Mouse (Mus musculus) midbrain, embryonic 10.5 days (tissue): ENCODE results near the gene Mlec. TPM values are rescaled to one million over a fixed set of nuclear protein-coding genes. Genes with fewer than 3 reads are reported as not detected.

Experiments used
- DNase-seq: peaks from one replicate; pipeline ENCODE4 v3.0.0-alpha.2; 2017; ENCODE audit warnings: low spot score
- H3K27ac ChIP-seq: fragments of 300-500 bp; sonication (generic); replicated peaks from 2 replicates; pipeline ENCODE4 v1.5.1; 2016; ENCODE audit warnings: mild to moderate bottlenecking
- H3K27me3 ChIP-seq: fragments of 300-500 bp; sonication (generic); 2 replicates; pipeline ENCODE4 v1.6.1; 2016; ENCODE audit warnings: low read depth, mild to moderate bottlenecking; ENCODE audit not compliant: poor library complexity, severe bottlenecking
- H3K36me3 ChIP-seq: fragments of 300-500 bp; sonication (generic); 2 replicates; pipeline ENCODE4 v1.6.1; 2016; ENCODE audit warnings: mild to moderate bottlenecking, moderate library complexity
- H3K4me1 ChIP-seq: fragments of 300-500 bp; sonication (generic); 2 replicates; pipeline ENCODE4 v1.6.1; 2016
- H3K4me3 ChIP-seq: fragments of 300-500 bp; sonication (generic); 2 replicates; pipeline ENCODE4 v1.5.1; 2016; ENCODE audit warnings: mild to moderate bottlenecking, moderate library complexity
- H3K9me3 ChIP-seq: fragments of 300-500 bp; sonication (generic); replicated peaks from 2 replicates; pipeline ENCODE4 v1.6.1; 2016; ENCODE audit warnings: mild to moderate bottlenecking
- WGBS: fragments of 180-500 bp; shearing (Covaris S2); methylation state at CpG from one replicate; pipeline ENCODE4 v1.1.7; 2016; 5-methylcytosine and 5-hydroxymethylcytosine counted together
- polyA plus RNA-seq: library from polyadenylated mRNA; unstranded; fragments of >200 nt; fragmentation: Nextera tagmentation; extraction: Ambion mirVana; gene quantifications from 2 replicates; pipeline ENCODE4 v1.2.1, GENCODE M21; 2016

Mlec gene
- polyA plus RNA-seq, 1 experiment from 2014 or later, result 69.5 TPM

GRCm38 (mm10) chr5:115145253-115145968 lies 12.6 kb downstream of the Mlec start:
- Histone ChIP-seq H3K9me3 (no peaks in the 10 kb centered on the region; the same call in 1 of the 2 replicates), H3K27ac (no peak overlapping the region), H3K4me1 (peaks cover 23% of the 10 kb centered on the region), H3K27me3 (no peaks in the 10 kb centered on the region), H3K4me3 (no peak overlapping the region), H3K36me3 (peaks cover 79% of the 10 kb centered on the region)
- WGBS, result 80% methylated on average over 11 of the region's 11 CpGs
- DNase-seq, result no peak

- no peaks in the 10 kb centered on the region; the same call in 1 of the 2 replicates for H3K9me3 ChIP-seq
- 82% methylated on average over 6 of the region's 6 CpGs for WGBS
- peaks cover 70% of the 10 kb centered on the region for H3K36me3 ChIP-seq
Observed at GRCm38 (mm10) chr5:115144471-115144870, 13.5 kb downstream of the Mlec start.

GRCm38 (mm10) chr5:115143552-115143951 lies 14.4 kb downstream of the Mlec start:
- WGBS, result 86% methylated on average over 10 of the region's 10 CpGs
- Histone ChIP-seq H3K4me3 (no peak overlapping the region), H3K36me3 (peaks cover 61% of the 10 kb centered on the region)

More at GRCm38 (mm10) chr5:115144471-115144870, 13.5 kb downstream of the Mlec start:
- H3K27ac ChIP-seq, result no peak overlapping the region
- H3K4me1 ChIP-seq, result peaks cover 23% of the 10 kb centered on the region
- H3K27me3 ChIP-seq, result no peaks in the 10 kb centered on the region
- no peak overlapping the region for H3K4me3 ChIP-seq
- DNase-seq, result no peak

GRCm38 (mm10) chr5:115142166-115142697 lies 15.7 kb downstream of the Mlec start:
- Histone ChIP-seq H3K4me1 (peaks cover 23% of the 10 kb centered on the region), H3K27ac (no peak overlapping the region), H3K4me3 (no peak overlapping the region), H3K36me3 (peaks cover 47% of the 10 kb centered on the region), H3K27me3 (peaks cover 6% of the 10 kb centered on the region; the same call in 1 of the 2 replicates), H3K9me3 (no peaks in the 10 kb centered on the region)
- 91% methylated on average over 9 of the region's 9 CpGs for WGBS
- DNase-seq, result no peak

More at GRCm38 (mm10) chr5:115143552-115143951, 14.4 kb downstream of the Mlec start:
- H3K27me3 ChIP-seq, result no peaks in the 10 kb centered on the region
- DNase-seq, result no peak
- peaks cover 23% of the 10 kb centered on the region for H3K4me1 ChIP-seq
- no peaks in the 10 kb centered on the region for H3K9me3 ChIP-seq
- 0 out of 2 replicates have a peak overlapping the region, but pooled peaks have one; percentile 6 for H3K27ac ChIP-seq

GRCm38 (mm10) chr5:115140726-115141125 lies 17.3 kb downstream of the Mlec start:
- 82% methylated on average over 3 of the region's 3 CpGs for WGBS
- Histone ChIP-seq H3K4me1 (peaks cover 23% of the 10 kb centered on the region), H3K27me3 (peaks cover 6% of the 10 kb centered on the region; the same call in 1 of the 2 replicates), H3K36me3 (peaks cover 32% of the 10 kb centered on the region), H3K9me3 (no peaks in the 10 kb centered on the region), H3K27ac (no peak overlapping the region), H3K4me3 (no peak overlapping the region)
- no peak for DNase-seq

GRCm38 (mm10) chr5:115139124-115139523 lies 18.9 kb downstream of the Mlec start:
- H3K36me3 ChIP-seq, result peaks cover 16% of the 10 kb centered on the region
- 76% methylated on average over 4 of the region's 4 CpGs for WGBS
- no peak for DNase-seq

GRCm38 (mm10) chr5:115134234-115135165 lies 23.5 kb downstream of the Mlec start, which contains the start of gene Unc119b:
Unc119b (minus strand) TSS chr5:115134975.
- H3K27ac ChIP-seq, result peak within 1 kb of the TSS; percentile 91
- peak; percentile 90 for DNase-seq
- H3K9me3 ChIP-seq, result no peaks in the 10 kb centered on the region
- WGBS, result under 1% methylated on average over 68 of the region's 81 CpGs
- peak within 1 kb of the TSS; percentile 99 for H3K4me3 ChIP-seq
- H3K36me3 ChIP-seq, result peaks cover 26% of the 10 kb centered on the region
- H3K27me3 ChIP-seq, result peaks cover 6% of the 10 kb centered on the region; the same call in 1 of the 2 replicates
- peaks cover 21% of the 10 kb centered on the region for H3K4me1 ChIP-seq

More at GRCm38 (mm10) chr5:115139124-115139523, 18.9 kb downstream of the Mlec start:
- Histone ChIP-seq H3K9me3 (no peaks in the 10 kb centered on the region), H3K4me3 (no peak overlapping the region), H3K4me1 (peaks cover 22% of the 10 kb centered on the region), H3K27me3 (peaks cover 6% of the 10 kb centered on the region; the same call in 1 of the 2 replicates), H3K27ac (no peak overlapping the region)

- Histone ChIP-seq H3K27me3 (peaks cover 6% of the 10 kb centered on the region; the same call in 1 of the 2 replicates), H3K4me1 (peaks cover 21% of the 10 kb centered on the region), H3K36me3 (peaks cover 36% of the 10 kb centered on the region), H3K4me3 (peak overlapping the region; percentile 99), H3K27ac (peak overlapping the region; percentile 91; the same call in 1 of the 2 replicates), H3K9me3 (no peaks in the 10 kb centered on the region)
- no peak for DNase-seq
- 56% methylated on average over 6 of the region's 6 CpGs for WGBS
Observed at GRCm38 (mm10) chr5:115133358-115134066, 24.5 kb downstream of the Mlec start.

- Histone ChIP-seq H3K4me1 (peaks cover 21% of the 10 kb centered on the region), H3K27me3 (peaks cover 2% of the 10 kb centered on the region; the same call in 1 of the 2 replicates), H3K27ac (no peak overlapping the region), H3K4me3 (peak overlapping the region; percentile 99; the same call in 1 of the 2 replicates), H3K9me3 (no peaks in the 10 kb centered on the region), H3K36me3 (peaks cover 46% of the 10 kb centered on the region)
- no peak for DNase-seq
- WGBS, result 88% methylated on average over 8 of the region's 8 CpGs
Observed at GRCm38 (mm10) chr5:115132465-115132864, 25.5 kb downstream of the Mlec start.

- no peaks in the 10 kb centered on the region for H3K27me3 ChIP-seq
- no peak overlapping the region for H3K4me3 ChIP-seq
- no peaks in the 10 kb centered on the region for H3K9me3 ChIP-seq
- no peak overlapping the region for H3K27ac ChIP-seq
- 91% methylated on average over 6 of the region's 6 CpGs for WGBS
- peaks cover 77% of the 10 kb centered on the region for H3K36me3 ChIP-seq
- no peak for DNase-seq
- H3K4me1 ChIP-seq, result peaks cover 29% of the 10 kb centered on the region
Observed at GRCm38 (mm10) chr5:115129328-115129727, 28.7 kb downstream of the Mlec start.

- peaks cover 91% of the 10 kb centered on the region for H3K36me3 ChIP-seq
- H3K4me1 ChIP-seq, result peaks cover 11% of the 10 kb centered on the region
- WGBS, result 95% methylated on average over 22 of the region's 22 CpGs
- H3K27me3 ChIP-seq, result no peaks in the 10 kb centered on the region
- no peak for DNase-seq
- no peak overlapping the region for H3K4me3 ChIP-seq
- no peak overlapping the region for H3K27ac ChIP-seq
- H3K9me3 ChIP-seq, result no peaks in the 10 kb centered on the region
Observed at GRCm38 (mm10) chr5:115127421-115128179, 30.4 kb downstream of the Mlec start.
